Mouse (Mus musculus): ENCODE data around the gene Hnrnpa2b1.

- peak; percentile 94 for TF ChIP-seq POLR2A (IDR thresholded peaks at IDR 0.05; ENCODE audit: insufficient read length, low read depth)
- no peak for TF ChIP-seq MYOD1 (IDR thresholded peaks at IDR 0.05; ENCODE audit: control insufficient read depth in 1 of 3, insufficient read length in 2 of 3, low read depth in 2 of 3)
- TF ChIP-seq MYOG (IDR thresholded peaks at IDR 0.05; ENCODE audit: control insufficient read depth in 1 of 3, insufficient read depth in 1 of 3, insufficient read length in 2 of 3, low read depth in 2 of 3), result no peak
- TF ChIP-seq POLR2AphosphoS2 (IDR thresholded peaks at IDR 0.05; ENCODE audit: insufficient read length, low read depth), result peak; percentile 99
- peak; percentile 64 for TF ChIP-seq SRF (IDR thresholded peaks at IDR 0.05; ENCODE audit: control insufficient read depth, insufficient read length, low read depth)
- TF ChIP-seq MAX (IDR thresholded peaks at IDR 0.05; ENCODE audit: low read depth), result no peak
Measured at GRCm38 (mm10) chr6:51469715-51470310, at the start of gene Hnrnpa2b1.

Measured in myocyte (in vitro differentiated cells).